Mouse (Mus musculus): ENCODE results near the gene Nup35.

Nup35 gene

DNA sequence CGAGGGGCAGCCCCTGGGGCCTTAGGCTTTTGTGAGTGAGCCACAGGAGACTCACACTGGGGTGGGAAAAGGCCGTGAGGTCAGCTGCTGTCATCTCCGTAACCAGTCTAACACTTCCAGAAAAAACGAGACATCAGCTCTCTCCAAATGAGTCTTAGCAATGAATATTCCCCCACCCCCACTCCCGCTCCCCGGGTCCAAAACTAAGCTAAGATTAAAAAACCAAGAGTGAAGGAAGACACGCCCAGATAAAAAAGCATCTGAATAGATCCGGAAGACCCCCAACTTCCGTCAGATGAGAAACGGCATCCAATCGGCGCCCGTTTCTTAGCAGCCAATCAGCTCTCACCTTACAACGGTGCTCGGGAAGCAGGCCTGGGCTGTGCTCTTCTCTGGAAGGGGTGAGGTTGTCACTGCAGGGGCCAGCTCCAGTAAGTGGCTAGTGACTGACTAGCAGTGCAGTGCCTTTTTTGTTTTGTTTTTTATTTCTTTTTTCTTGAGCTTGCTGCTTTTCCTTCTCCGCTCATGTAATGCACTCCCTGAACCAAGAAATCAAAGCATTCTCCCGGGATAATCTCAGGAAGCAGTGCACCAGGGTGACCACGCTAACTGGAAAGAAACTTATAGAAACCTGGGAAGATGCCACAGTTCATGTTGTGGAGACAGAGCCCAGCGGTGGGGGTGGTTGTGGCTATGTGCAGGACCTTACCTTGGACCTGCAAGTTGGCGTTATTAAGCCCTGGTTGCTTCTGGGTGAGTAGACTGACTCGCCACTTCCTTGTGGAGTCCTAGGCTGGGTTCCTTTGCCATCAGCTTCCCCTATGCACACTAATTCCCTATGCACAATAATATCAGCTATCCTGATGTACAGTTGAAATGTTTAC is at the start of gene Nup35, which contains the start of gene Dusp19:
TSS of gene Nup35 (plus strand) at position 383 of the 884 bp plus-strand sequence.
TSS of gene Dusp19 (plus strand) at position 192 of the 884 bp plus-strand sequence.
- DNase-seq: peak; percentile 94 to 99

GRCm38 (mm10) chr2:80567411-80567810 is 49.6 kb upstream of the Nup35 start:
- DNase-seq: peak; percentile 35 to 40

- DNase-seq: no peak
These were observed 46.4 kb upstream of the Nup35 start for GRCm38 (mm10) chr2:80570656-80571055.

GRCm38 (mm10) chr2:80577286-80577685 is 39.8 kb upstream of the Nup35 start:
- DNase-seq: no peak

DNA sequence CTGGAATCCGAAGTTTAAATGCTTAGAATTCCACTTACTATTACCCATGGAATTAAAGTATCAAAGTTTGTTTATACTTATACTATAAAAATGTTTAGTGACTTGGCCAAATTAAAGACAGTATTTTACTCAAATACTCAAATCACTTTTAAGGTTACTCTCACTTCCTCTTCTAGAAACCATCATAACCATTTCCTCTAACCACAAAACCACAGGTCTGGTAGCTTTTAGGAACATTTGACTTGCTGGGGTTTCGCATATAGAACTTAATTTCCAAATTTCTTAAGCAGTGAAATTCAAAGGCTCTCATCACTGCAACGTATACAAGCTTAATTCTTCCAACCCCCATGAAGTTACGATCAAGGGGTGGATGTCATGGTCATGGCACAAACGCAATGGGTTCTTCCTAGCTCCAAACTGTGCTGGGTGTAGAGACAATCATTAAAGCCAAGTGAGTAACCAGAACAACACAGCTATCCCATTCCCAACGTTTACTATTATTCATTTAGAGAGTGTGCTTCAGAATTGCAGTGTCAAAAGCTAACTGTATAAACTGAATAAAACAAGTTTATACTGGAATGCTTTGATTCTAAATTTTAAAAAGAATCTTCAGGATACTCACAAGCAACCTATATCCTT is 37.7 kb upstream of the Nup35 start:
- DNase-seq: no peak

DNA sequence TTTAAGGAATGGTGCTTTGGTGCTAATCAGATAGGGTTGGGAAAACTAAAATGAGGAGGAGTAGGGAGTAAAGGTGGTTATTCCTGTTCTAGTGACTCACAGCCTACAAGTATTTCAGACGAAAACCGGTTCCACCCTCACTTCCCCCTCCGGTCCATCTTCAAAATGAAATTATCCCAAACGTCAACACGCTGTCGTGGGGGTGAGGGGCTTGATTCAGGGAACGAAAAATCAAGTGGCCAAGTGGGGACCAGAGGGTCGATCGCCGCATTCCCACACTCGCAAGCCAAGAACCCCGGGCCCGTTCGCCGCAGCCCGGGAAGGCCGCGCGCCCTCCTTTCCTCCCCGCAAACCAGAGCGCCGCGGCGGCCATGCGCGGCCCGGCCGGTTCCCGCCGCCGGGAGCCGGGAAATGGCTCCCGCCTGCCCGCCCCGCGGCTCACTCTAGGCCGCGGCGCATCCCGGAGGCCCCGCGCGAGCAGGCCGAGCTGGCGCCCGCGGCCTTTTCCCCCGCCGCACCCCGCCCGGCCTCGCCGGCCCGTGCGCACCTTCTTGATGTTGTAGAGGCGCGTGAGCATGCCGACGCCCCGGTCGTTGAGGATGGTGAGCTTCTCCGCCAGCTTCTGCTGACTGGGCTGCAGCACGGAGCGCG is 36.6 kb upstream of the Nup35 start:
- DNase-seq: peak; percentile 55 to 63

GRCm38 (mm10) chr2:80581043-80581711 is 35.9 kb upstream of the Nup35 start, which contains the start of gene Nckap1:
TSS of gene Nckap1 (minus strand) at chr2:80581380.
- peak; percentile 87 to 91 for DNase-seq

- DNase-seq: no peak
These were observed 34.7 kb upstream of the Nup35 start for GRCm38 (mm10) chr2:80582356-80582755.

GRCm38 (mm10) chr2:80594215-80594918 is 22.7 kb upstream of the Nup35 start:
- DNase-seq: no peak

- no peak for DNase-seq
These were observed 20.1 kb upstream of the Nup35 start for GRCm38 (mm10) chr2:80596960-80597359.

DNA sequence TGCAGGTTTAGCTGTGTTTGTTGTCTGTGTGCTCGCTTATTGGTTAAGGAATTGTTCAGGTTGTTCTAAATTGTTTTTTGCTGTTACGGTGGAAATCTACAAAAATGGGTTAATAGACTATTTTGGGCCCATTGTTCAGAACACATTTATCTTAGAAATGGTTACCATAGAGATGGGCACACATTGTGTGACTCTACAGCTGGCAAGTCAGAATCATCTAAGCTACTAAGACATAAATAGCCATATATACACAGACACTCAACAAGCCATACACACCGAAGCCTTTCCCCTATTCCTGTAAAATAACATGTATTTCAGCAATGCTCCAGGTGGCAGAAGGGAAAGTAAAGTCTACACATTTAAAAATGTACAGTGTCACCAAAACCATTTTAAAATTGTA is 17.2 kb upstream of the Nup35 start:
- no peak for DNase-seq

DNA sequence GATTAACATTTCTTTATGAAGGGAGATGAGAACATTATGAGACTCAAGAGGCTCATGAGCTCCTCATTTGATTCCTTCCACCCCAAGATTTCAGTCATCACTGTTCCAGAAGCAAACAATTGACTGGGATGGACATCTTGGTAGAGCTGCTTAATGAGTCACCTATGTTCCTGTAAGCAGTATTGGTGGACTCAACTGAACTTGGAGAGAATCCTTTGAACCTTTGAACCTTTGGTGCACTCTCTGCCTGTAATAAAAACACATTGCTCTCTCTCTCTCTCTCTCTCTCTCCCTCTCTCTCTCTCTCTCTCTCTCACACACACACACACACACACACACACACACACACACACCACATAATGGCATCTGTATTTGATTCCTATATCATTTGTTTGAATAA is 16.4 kb upstream of the Nup35 start:
- DNase-seq: no peak

GRCm38 (mm10) chr2:80602756-80603155 is 14.3 kb upstream of the Nup35 start:
- DNase-seq: no peak

DNA sequence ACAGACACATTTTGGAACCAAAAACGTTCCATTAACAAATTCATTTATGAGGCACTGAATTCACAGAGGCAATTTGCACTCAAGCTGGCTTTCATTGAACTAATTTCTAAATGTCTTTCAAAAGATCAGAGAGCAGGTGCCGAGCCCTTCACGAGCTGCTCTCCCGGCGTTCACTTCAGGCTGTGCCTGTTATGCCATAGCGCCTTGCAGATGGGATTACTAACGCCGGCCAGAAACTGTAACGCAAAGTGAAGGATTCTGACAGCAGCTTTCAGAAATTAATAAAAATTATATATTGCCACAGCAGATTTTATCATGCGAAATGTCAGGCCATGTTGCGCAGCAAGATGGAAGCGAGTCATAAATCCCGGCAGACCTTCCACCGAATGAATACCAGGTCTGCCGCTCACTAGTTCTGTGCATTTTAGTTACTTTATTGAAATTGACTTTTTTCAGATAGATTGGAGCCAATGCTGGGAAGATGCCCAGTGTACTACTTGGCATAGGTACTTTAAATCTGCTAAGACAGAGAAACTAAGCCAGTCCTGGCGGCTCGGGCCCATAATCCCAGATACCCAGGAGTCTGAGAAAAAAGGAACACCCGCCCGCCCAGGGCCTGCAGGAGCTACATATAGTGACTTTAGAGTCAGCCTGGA is 13.1 kb upstream of the Nup35 start:
- DNase-seq: peak; percentile 15 to 25

DNA sequence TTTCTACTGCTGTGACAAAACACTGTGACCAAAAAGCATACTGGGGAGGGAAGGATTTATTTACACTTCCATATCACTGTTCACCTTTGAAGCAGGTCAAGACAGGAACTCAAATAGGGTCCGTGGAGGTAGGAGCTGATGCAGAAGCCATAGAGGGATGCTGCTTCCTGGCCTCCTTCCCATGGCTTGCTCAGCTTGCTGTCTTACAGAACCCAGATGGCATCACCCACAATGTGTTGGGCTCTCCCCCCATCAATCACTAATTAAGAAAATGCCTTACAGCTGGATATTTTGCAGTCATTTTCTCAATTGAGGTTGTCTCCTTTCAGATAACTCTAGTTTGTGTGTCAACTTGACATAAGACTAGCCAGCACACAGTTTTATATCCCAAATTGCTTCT is 4.8 kb upstream of the Nup35 start:
- no peak for DNase-seq

DNA sequence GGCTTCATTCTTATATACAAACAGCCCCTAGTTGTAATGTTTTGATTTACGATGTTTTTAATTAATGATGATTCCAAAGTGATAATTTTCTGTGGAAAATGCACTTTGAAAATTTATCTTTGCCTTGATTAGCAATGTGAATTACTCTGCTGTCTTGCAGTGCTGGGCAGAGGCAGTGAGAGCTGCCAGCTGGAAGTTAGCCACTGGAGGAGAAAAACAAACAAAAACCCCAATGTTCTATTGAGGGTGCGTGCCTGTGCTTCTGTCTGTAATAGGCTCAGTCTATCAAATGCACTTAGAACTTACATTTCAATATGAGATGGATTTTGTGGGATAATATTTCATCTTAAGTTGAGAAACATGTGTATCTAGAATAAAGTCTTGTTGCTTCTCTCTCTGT is 4.2 kb upstream of the Nup35 start:
- no peak for DNase-seq

DNA sequence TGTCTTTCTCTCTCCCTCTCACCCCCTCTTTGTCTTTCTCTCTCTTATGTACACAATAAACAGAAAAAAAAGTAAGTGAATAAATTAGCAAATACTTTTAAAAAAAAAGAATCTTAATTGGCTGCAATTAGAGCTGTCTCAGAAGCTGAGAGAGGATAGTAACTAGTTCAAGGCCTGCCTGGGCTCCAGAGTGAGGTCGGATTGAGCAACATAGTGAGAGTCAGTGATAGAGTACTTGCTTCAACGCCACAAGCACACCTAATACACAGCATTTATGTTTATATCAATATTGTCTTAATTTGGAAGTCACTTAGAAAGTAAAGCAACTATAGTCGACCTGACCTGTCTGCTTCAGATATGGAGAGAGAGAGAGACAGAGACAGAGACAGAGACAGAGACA is 2.0 kb downstream of the Nup35 start:
- no peak for DNase-seq

- DNase-seq: no peak
These were observed 4.9 kb downstream of the Nup35 start for GRCm38 (mm10) chr2:80621921-80622320.

DNA sequence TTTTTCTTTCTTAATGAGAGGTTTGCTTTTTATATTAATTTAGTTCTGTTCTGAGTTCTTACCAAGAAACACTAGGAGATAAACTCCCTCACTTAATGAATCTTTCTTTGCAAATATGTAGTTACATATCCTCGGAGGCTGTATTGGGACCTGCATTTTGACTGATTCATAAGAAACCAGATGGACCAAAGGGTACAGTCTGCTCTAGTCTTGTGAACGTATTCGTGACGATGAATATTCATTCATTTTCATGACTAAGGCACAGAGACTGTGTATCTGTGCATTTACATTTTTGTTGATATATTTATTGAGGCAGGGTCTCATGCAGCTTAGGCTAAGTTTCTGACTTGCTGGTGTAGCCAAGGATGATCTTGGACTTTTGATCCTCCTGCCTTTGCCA is 7.5 kb downstream of the Nup35 start:
- DNase-seq: no peak

- no peak for DNase-seq
These were observed 15.4 kb downstream of the Nup35 start for GRCm38 (mm10) chr2:80632336-80633026.

Data from cerebellum, postnatal 36 days (tissue).